Mouse (Mus musculus) midbrain, embryonic 12.5 days (tissue): Measurements from ENCODE around the gene Qpctl. TPM values are rescaled to one million over a fixed set of nuclear protein-coding genes. Genes with fewer than 3 reads are reported as not detected.
A peak's percentile ranks its signal among the peaks of the same experiment; 100 is the strongest.

Source experiments
- ATAC-seq: fragments of 200-750 bp; cut with Nextera tagmentation; 2 replicates; pipeline ENCODE4 v1.8.0; 2017; ENCODE audit warnings: low read depth, moderate TSS enrichment, moderate library complexity; ENCODE audit not compliant: low FRiP score
- H3K27ac ChIP-seq: fragments of 300-500 bp; sonication (generic); replicated peaks from 2 replicates; pipeline ENCODE4 v1.5.1; 2016; ENCODE audit warnings: mild to moderate bottlenecking
- H3K27me3 ChIP-seq: fragments of 300-500 bp; sonication (generic); 2 replicates; pipeline ENCODE4 v1.6.1; 2016; ENCODE audit warnings: mild to moderate bottlenecking
- H3K36me3 ChIP-seq: fragments of 300-500 bp; sonication (generic); 2 replicates; pipeline ENCODE4 v1.6.1; 2016
- H3K4me1 ChIP-seq: fragments of 300-500 bp; sonication (generic); 2 replicates; pipeline ENCODE4 v1.6.1; 2016
- H3K4me2 ChIP-seq: fragments of 300-500 bp; sonication (generic); replicated peaks from 2 replicates; pipeline ENCODE4 v1.6.1; 2016; ENCODE audit warnings: mild to moderate bottlenecking, moderate library complexity
- H3K4me3 ChIP-seq: fragments of 300-500 bp; sonication (generic); 2 replicates; pipeline ENCODE4 v1.5.1; 2016; ENCODE audit warnings: mild to moderate bottlenecking
- H3K9ac ChIP-seq: fragments of 300-500 bp; sonication (generic); replicated peaks from 2 replicates; pipeline ENCODE4 v1.6.1; 2016; ENCODE audit warnings: mild to moderate bottlenecking, moderate library complexity
- H3K9me3 ChIP-seq: fragments of 300-500 bp; sonication (generic); 2 replicates; pipeline ENCODE4 v1.6.1; 2016; ENCODE audit warnings: mild to moderate bottlenecking
- WGBS: fragments of 180-500 bp; shearing (Covaris S2); methylation state at CpG from one replicate; pipeline ENCODE4 v1.1.7; 2016; 5-methylcytosine and 5-hydroxymethylcytosine counted together
- polyA plus RNA-seq: library from polyadenylated mRNA; unstranded; fragments of >200 nt; fragmentation: Nextera tagmentation; extraction: Ambion mirVana; gene quantifications from 2 replicates; pipeline ENCODE4 v1.2.1, GENCODE M21; 2016

The Qpctl gene
- polyA plus RNA-seq, 1 experiment from 2014 or later = 22.0 TPM

DNA sequence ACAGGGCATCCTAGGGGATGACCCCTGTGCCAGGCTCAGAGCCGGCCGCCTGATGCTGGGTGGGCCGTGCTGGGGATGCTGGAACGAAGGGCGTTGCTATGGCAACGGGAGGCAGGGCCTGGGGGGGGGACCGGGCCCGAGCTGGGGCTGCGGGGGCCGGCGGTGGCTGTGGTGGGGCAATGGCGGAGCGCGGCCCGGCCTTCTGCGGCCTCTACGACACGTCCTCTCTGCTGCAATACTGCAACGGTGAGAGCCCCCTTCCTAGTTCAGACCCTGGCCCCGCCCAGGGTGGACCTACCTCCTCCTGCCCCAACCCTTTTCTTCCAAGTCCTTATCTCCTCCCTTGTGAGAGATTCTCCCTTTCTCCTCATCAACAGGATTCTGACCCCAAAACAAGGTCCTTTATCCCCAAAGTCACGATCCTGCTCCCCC lies 27.4 kb upstream of the Qpctl start:
- no peaks in the 10 kb centered on the region for H3K36me3 ChIP-seq

DNA sequence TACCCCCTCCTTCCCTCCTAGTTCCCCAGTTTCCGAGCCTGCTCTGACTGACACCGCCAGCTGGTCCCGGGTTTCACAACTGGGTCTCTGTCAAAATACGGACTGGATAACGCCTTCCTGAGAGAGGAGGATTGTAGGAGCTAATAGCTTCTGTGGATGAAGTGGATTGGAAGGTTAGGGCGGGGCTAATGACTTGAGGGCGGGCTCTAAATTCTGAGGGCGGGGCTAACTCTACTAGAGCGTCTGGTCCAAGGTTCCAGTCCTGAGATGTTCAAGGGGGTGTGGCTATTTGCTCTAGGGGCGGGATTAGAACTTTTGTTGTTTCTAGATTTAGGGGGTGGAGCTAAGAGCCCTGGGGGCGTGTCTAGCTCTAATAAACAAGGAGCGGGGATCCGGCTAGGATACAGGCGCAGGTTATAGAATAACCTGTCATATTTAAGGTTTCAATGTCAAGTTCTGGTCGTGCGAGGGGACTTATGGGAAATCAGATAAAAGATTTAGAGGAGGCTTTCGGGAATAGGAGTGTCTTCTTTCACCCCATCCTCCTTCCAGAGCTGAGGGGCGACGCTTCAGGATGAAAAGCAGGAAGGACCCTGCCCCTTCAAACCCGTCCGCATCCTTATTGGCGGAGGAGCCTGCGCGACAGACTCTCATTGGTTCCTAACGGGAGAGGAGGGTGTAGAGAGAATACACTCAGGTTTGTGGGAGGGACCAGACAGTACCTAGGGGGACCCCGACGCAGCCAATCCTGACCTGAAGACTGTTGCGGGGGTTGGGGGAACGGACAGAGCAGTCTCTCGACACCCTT lies 26.8 kb upstream of the Qpctl start, which contains the start of gene Eml2:
Gene Eml2 (plus strand): TSS at position 714 of the 808 bp plus-strand sequence.
- Histone ChIP-seq H3K9me3 (no peaks in the 10 kb centered on the region), H3K4me3 (peak within 1 kb of the TSS; percentile 45), H3K36me3 (no peaks in the 10 kb centered on the region), H3K9ac (peak within 1 kb of the TSS; percentile 53), H3K27me3 (peaks cover 59% of the 10 kb centered on the region), H3K4me1 (peaks cover 50% of the 10 kb centered on the region), H3K27ac (peak within 1 kb of the TSS; percentile 46), H3K4me2 (peak within 1 kb of the TSS; percentile 56)
- peak; percentile 92 for ATAC-seq
- WGBS = under 1% methylated on average over 30 of the region's 30 CpGs

More for the DNA sequence above, 27.4 kb upstream of the Qpctl start:
- peak; percentile 27 for ATAC-seq
- Histone ChIP-seq H3K9me3 (no peaks in the 10 kb centered on the region), H3K4me1 (peaks cover 55% of the 10 kb centered on the region), H3K9ac (peak overlapping the region; percentile 53), H3K4me3 (peak overlapping the region; percentile 45), H3K27ac (peak overlapping the region; percentile 46), H3K4me2 (peak overlapping the region; percentile 56), H3K27me3 (peaks cover 65% of the 10 kb centered on the region)
- WGBS = 2% methylated on average over 13 of the region's 21 CpGs

DNA sequence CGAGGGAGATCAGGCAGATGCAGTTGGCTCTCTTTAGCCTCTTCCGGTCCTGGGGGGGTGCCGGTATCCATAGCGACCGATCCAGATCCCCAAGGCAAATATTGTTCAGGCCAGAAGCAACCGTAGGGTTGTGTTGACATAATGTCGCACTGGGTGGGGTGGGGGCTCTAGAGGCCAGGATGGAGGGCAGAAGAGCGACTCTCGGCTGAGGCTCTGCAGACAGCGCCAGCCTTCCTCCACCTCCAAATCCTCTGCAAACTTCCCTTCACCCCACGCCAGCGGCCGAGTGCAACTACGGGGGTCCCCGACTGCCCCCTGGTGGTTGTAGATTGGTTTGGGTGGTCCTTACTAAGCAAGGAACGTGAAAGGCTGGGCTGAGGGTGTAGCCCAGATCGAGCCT lies 23.8 kb upstream of the Qpctl start:
- Histone ChIP-seq H3K9me3 (no peaks in the 10 kb centered on the region), H3K9ac (peak overlapping the region; percentile 42), H3K27me3 (peaks cover 38% of the 10 kb centered on the region), H3K36me3 (no peaks in the 10 kb centered on the region), H3K27ac (peak overlapping the region; percentile 65), H3K4me3 (peak overlapping the region; percentile 36), H3K4me2 (peak overlapping the region; percentile 49), H3K4me1 (peaks cover 28% of the 10 kb centered on the region)
- WGBS = 3% methylated on average over 17 of the region's 17 CpGs
- ATAC-seq = peak; percentile 25

DNA sequence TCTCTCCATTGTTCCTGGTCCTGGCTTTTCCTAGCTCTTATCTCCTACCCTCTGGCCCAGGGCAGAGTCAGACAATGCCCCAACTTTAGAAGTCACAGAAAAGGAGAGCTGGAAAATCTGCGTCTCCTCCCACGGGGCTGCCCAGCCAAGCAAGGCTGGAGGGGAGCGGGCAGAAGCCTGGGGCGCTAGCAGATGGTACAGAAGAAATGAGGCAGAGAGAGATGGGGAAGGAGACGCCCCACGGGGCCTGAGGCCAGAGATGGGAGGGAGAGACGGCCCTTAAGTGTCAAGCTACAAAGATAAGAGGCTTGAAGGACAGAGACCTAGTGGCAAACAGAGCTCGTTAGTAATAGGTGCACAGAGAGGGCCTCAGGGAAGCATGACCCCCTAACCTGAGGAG lies 22.7 kb upstream of the Qpctl start:
- Histone ChIP-seq H3K9ac (no peak overlapping the region; the same call in none of the 2 replicates), H3K4me3 (no peak overlapping the region), H3K4me2 (no peak overlapping the region), H3K4me1 (peaks cover 27% of the 10 kb centered on the region), H3K27me3 (peaks cover 27% of the 10 kb centered on the region), H3K27ac (peak overlapping the region; percentile 65), H3K36me3 (no peaks in the 10 kb centered on the region), H3K9me3 (no peaks in the 10 kb centered on the region)
- 52% methylated on average over 8 of the region's 8 CpGs for WGBS
- no peak for ATAC-seq

DNA sequence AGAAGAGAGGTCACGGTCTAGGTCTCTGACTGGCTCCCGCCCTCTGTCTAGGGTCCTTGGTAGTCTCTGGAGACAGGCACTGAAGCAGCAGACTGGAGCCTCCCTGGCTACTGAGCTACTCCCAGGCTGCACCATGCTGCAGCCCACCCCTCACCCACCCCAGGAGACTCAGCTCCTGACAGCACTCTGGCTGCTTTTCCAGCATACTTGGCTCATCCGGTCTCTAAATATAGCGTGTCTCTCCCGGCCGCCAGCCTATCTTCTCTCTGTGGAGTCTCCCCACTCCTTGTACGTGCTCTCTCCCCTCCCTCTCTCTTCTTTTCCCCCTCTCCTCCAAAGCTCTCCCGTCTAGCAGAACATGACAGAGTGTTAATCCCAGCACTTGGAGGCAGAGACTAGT lies 21.1 kb upstream of the Qpctl start:
- no peak overlapping the region for H3K4me3 ChIP-seq
- peaks cover 26% of the 10 kb centered on the region for H3K4me1 ChIP-seq
- H3K36me3 ChIP-seq = no peaks in the 10 kb centered on the region
- WGBS = 68% methylated on average over 8 of the region's 8 CpGs
- ATAC-seq = no peak
- H3K27ac ChIP-seq = 0 out of 2 replicates have a peak overlapping the region, but pooled peaks have one; percentile 2
- peaks cover 23% of the 10 kb centered on the region for H3K27me3 ChIP-seq
- H3K9me3 ChIP-seq = no peaks in the 10 kb centered on the region
- no peak overlapping the region for H3K9ac ChIP-seq
- no peak overlapping the region for H3K4me2 ChIP-seq

DNA sequence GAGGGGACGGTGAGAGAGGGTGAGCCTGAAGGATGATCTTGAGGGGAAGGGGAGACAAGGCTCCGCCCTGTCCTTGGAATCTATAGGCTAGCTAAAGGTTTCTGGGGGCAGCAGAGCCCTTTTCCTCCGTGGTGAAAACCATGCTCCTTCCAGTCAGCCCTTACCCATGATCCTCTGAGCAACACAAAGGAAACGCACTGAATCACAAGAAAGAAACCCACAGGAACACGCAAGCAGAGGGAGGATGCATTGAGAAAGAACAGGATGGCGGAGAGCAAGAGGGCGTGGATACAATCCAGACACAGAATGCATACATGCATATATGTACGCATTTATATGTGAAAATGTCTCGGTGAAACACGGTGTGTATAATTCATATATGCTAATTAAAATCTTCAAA lies 20.4 kb upstream of the Qpctl start:
- peaks cover 33% of the 10 kb centered on the region for H3K4me1 ChIP-seq
- H3K36me3 ChIP-seq = no peaks in the 10 kb centered on the region
- 67% methylated on average over 10 of the region's 10 CpGs for WGBS

DNA sequence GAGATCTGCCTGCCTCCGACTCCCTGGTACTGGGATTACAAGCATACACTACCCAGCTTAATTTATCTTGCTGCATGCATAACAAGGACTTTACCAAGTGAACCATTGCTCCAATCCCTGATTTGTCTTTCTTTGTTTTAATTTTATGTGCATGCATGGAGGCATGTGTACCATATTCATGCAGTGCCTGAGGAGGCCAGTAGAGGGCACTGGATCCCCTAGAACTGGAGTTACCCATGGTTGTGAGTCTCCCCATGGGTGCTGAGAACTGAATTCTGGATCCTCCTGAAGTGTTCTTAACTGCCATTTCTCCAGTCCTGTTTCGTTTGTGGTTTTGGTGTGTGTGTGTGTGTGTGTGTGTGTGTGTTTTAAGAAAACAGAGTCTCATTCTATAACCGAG lies 17.9 kb upstream of the Qpctl start:
- Histone ChIP-seq H3K27me3 (peaks cover 49% of the 10 kb centered on the region), H3K9ac (no peak overlapping the region), H3K27ac (no peak overlapping the region), H3K4me2 (no peak overlapping the region), H3K4me3 (no peak overlapping the region), H3K4me1 (peaks cover 24% of the 10 kb centered on the region), H3K9me3 (no peaks in the 10 kb centered on the region), H3K36me3 (no peaks in the 10 kb centered on the region)
- 97% methylated on average over 3 of the region's 3 CpGs for WGBS
- no peak for ATAC-seq

More for the DNA sequence above, 20.4 kb upstream of the Qpctl start:
- H3K9me3 ChIP-seq = no peaks in the 10 kb centered on the region
- no peak overlapping the region for H3K27ac ChIP-seq
- H3K4me2 ChIP-seq = no peak overlapping the region
- ATAC-seq = no peak
- H3K27me3 ChIP-seq = peaks cover 29% of the 10 kb centered on the region
- H3K4me3 ChIP-seq = no peak overlapping the region
- H3K9ac ChIP-seq = no peak overlapping the region

DNA sequence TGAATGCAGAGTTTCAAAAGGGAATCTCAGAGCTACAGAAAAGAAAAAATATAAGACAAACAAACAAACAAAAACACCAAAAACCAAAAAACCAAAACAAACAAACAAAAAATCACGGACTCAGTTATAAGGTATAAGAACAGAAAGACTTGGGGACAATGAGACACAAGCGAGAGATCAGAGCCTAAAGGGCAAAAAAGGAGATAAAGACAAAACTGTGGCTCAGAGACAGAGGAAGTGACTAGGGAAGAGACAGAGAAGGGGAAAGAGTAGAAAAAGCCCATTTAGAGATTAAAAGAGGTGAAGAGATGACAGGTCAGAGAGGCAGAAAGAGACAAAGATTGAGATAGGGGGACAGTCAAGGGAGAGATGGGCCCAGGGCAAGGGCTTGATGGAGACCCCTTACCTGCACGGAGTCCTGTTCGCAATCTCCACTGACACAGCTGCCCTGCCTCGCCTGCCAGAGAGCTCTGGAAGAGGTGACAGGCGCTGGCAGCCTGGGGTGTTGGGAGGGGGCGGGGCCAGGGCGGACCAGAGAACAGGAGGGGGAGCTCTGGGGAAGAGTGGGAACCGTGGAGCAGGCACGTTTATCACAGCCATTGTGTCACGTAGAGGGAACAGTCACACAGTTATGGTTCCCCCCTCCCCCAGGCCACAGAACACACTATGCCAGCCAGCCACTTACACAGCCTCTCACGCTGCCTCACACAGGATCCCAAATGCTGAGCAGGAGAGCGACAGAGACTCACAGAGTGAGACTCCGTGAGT lies 16.7 kb upstream of the Qpctl start, which contains the start of gene Gipr:
Gene Gipr (minus strand): TSS at position 472 of the 768 bp plus-strand sequence.
- Histone ChIP-seq H3K4me2 (peak within 1 kb of the TSS; percentile 33), H3K27ac (no peak within 1 kb of the TSS; the same call in 1 of the 2 replicates), H3K9me3 (no peaks in the 10 kb centered on the region), H3K27me3 (peaks cover 57% of the 10 kb centered on the region), H3K4me1 (peaks cover 20% of the 10 kb centered on the region), H3K9ac (peak within 1 kb of the TSS; percentile 24; the same call in 1 of the 2 replicates), H3K4me3 (0 out of 2 replicates have a peak within 1 kb of the TSS, but pooled peaks have one; percentile 4), H3K36me3 (no peaks in the 10 kb centered on the region)
- 15% methylated on average over 14 of the region's 14 CpGs for whole genome bisulfite sequencing
- ATAC-seq = peak; percentile 47; the same call in 1 of the 2 replicates

DNA sequence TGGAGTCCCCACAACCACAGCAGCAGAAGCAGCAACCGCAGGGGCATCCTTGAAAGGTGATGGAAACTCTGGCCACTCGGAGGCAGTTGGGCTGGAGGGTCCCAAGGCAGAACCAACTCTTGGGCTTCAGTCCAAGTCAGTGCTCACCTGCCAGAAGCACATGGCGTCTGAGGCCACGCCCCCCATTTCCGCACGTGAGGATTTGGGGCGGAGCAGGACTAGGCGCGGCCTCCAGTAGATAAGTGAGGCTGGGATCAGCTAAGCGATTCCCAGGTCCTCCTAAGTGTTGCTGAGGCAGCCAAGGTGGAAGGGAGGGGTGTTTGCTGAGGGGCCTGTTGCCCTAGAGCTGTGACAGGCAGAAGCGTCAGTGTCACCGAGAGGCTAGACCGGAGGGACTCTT lies 15.9 kb upstream of the Qpctl start:
- Histone ChIP-seq H3K4me3 (0 out of 2 replicates have a peak overlapping the region, but pooled peaks have one; percentile 1), H3K9ac (0 out of 2 replicates have a peak overlapping the region, but pooled peaks have one; percentile 24), H3K36me3 (no peaks in the 10 kb centered on the region), H3K4me1 (peaks cover 27% of the 10 kb centered on the region), H3K9me3 (no peaks in the 10 kb centered on the region), H3K4me2 (peak overlapping the region; percentile 19; the same call in 1 of the 2 replicates), H3K27ac (no peak overlapping the region), H3K27me3 (peaks cover 66% of the 10 kb centered on the region)
- ATAC-seq = no peak
- 2% methylated on average over 13 of the region's 13 CpGs for WGBS

DNA sequence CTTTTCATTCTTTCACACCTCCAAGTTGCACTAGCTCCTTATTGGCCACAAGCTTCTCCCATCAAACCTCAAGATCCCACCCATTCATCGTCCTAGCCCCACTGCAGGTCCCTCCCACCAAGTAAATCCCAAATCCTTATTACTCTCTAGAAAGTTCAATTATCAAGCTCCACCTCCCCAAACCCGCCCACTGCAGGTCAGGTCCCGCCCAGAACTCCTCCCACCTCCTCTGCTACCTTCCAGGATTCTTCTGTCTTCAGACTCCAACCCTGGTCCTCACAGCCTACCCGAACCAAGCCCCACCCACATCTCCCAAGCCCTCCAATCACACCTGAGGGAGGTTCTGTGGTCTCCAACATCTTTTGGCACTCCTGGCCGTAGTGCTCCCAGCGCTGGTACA lies 15.1 kb upstream of the Qpctl start:
- H3K36me3 ChIP-seq = no peaks in the 10 kb centered on the region
- no peak for ATAC-seq
- peaks cover 74% of the 10 kb centered on the region for H3K27me3 ChIP-seq
- no peaks in the 10 kb centered on the region for H3K9me3 ChIP-seq
- peaks cover 35% of the 10 kb centered on the region for H3K4me1 ChIP-seq
- H3K27ac ChIP-seq = no peak overlapping the region
- no peak overlapping the region for H3K4me3 ChIP-seq
- H3K4me2 ChIP-seq = 0 out of 2 replicates have a peak overlapping the region, but pooled peaks have one; percentile 19
- WGBS = 1% methylated on average over 6 of the region's 6 CpGs
- no peak overlapping the region for H3K9ac ChIP-seq

DNA sequence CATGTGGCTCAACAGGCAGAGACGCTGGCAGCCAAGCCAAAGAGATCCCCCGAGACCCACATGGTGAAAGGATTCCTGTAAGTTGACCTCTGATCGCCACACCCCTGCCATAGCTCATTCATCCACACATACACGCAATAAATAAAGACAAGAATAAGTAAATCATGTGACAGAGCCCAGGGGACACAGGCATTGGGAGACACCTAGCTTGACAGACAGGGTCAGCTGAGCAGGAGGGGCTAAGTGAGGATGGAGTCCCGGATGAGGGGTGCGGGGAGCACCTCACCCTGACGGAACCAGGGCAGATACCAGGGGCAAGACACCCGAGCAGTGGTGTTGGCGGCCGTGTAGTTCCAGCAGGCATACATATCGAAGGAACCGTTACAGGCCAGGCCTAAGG lies 14.7 kb upstream of the Qpctl start:
- ATAC-seq = no peak
- WGBS = 28% methylated on average over 12 of the region's 12 CpGs
- Histone ChIP-seq H3K36me3 (no peaks in the 10 kb centered on the region), H3K4me1 (peaks cover 35% of the 10 kb centered on the region), H3K4me2 (0 out of 2 replicates have a peak overlapping the region, but pooled peaks have one; percentile 19), H3K27me3 (peaks cover 77% of the 10 kb centered on the region), H3K9ac (no peak overlapping the region), H3K27ac (no peak overlapping the region), H3K4me3 (no peak overlapping the region), H3K9me3 (no peaks in the 10 kb centered on the region)
